Mouse (Mus musculus): ENCODE results near the gene Aldh5a1. TPM values are rescaled to one million over a fixed set of nuclear protein-coding genes. Genes with fewer than 3 reads are reported as not detected.

Gene Aldh5a1
- polyA plus RNA-seq, 1 experiment from 2014 or later = 12.1 TPM

GRCm38 (mm10) chr13:24921281-24921680 is 16.2 kb downstream of the Aldh5a1 start:
- H3K27me3 ChIP-seq (ENCODE audit: control insufficient read depth, insufficient read depth, low read length) = no peaks in the 10 kb centered on the region
- H3K4me1 ChIP-seq (ENCODE audit: control insufficient read depth, insufficient read depth, low read length) = no peaks in the 10 kb centered on the region
- no peak overlapping the region for H3K4me2 ChIP-seq (ENCODE audit: low read length)
- H3K36me3 ChIP-seq (ENCODE audit: control insufficient read depth, insufficient read depth, low read length) = peaks cover 39% of the 10 kb centered on the region
- no peak for ATAC-seq (ENCODE audit: low FRiP score, low TSS enrichment)
- WGBS = 90% methylated on average over 6 of the region's 6 CpGs
- no peaks in the 10 kb centered on the region for H3K9me3 ChIP-seq (ENCODE audit: control insufficient read depth, low read length)
- no peak overlapping the region for H3K27ac ChIP-seq (replicated peaks; ENCODE audit: low read depth, low read length)
- DNase-seq = no peak
- H3K4me3 ChIP-seq (replicated peaks; ENCODE audit: low read depth, low read length) = no peak overlapping the region
- no peak overlapping the region for H3K9ac ChIP-seq (replicated peaks; ENCODE audit: low read length)

- Histone ChIP-seq H3K4me2 (ENCODE audit: low read length) (no peak overlapping the region), H3K36me3 (ENCODE audit: control insufficient read depth, insufficient read depth, low read length) (peaks cover 39% of the 10 kb centered on the region), H3K4me3 (replicated peaks; ENCODE audit: low read depth, low read length) (no peak overlapping the region), H3K27ac (replicated peaks; ENCODE audit: low read depth, low read length) (no peak overlapping the region), H3K4me1 (ENCODE audit: control insufficient read depth, insufficient read depth, low read length) (no peaks in the 10 kb centered on the region), H3K9me3 (ENCODE audit: control insufficient read depth, low read length) (no peaks in the 10 kb centered on the region), H3K27me3 (ENCODE audit: control insufficient read depth, insufficient read depth, low read length) (no peaks in the 10 kb centered on the region), H3K9ac (replicated peaks; ENCODE audit: low read length) (no peak overlapping the region)
- ATAC-seq (ENCODE audit: low FRiP score, low TSS enrichment) (peak; percentile 66), DNase-seq (peak; percentile 88)
- 31% methylated on average over 5 of the region's 5 CpGs for whole genome bisulfite sequencing
Measured at GRCm38 (mm10) chr13:24920333-24920977, 17.0 kb downstream of the Aldh5a1 start.

GRCm38 (mm10) chr13:24915831-24916230 is 21.6 kb downstream of the Aldh5a1 start:
- no peaks in the 10 kb centered on the region for H3K4me1 ChIP-seq (ENCODE audit: control insufficient read depth, insufficient read depth, low read length)
- whole genome bisulfite sequencing = 77% methylated on average over 13 of the region's 13 CpGs
- H3K4me3 ChIP-seq (replicated peaks; ENCODE audit: low read depth, low read length) = no peak overlapping the region
- no peak for ATAC-seq (ENCODE audit: low FRiP score, low TSS enrichment)
- H3K9me3 ChIP-seq (ENCODE audit: control insufficient read depth, low read length) = no peaks in the 10 kb centered on the region
- H3K4me2 ChIP-seq (ENCODE audit: low read length) = no peak overlapping the region
- DNase-seq = no peak
- no peak overlapping the region for H3K9ac ChIP-seq (replicated peaks; ENCODE audit: low read length)
- peaks cover 36% of the 10 kb centered on the region for H3K36me3 ChIP-seq (ENCODE audit: control insufficient read depth, insufficient read depth, low read length)
- no peaks in the 10 kb centered on the region for H3K27me3 ChIP-seq (ENCODE audit: control insufficient read depth, insufficient read depth, low read length)
- no peak overlapping the region for H3K27ac ChIP-seq (replicated peaks; ENCODE audit: low read depth, low read length)

DNA sequence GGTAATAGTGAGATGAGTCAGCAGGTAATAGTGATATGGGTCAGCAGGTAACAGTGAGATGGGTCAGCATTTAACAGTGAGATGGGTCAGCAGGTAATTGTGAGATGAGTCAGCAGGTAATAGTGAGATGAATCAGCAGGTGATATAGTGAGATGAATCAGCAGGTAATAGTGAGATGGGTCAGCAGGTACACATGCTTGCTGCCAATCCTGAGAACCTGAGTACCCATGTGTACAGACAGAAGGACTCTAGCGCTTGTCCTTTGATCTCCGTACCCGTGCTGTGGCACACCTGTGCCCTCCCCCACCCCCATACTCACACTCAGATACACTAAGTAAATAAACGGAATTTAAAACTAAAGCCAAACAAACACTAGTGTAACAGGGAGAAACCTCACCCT is 22.5 kb downstream of the Aldh5a1 start:
- ATAC-seq (ENCODE audit: low FRiP score, low TSS enrichment) (no peak), DNase-seq (no peak)
- H3K9me3 ChIP-seq (ENCODE audit: control insufficient read depth, low read length) = no peaks in the 10 kb centered on the region
- H3K27ac ChIP-seq (replicated peaks; ENCODE audit: low read depth, low read length) = no peak overlapping the region
- H3K27me3 ChIP-seq (ENCODE audit: control insufficient read depth, insufficient read depth, low read length) = no peaks in the 10 kb centered on the region
- H3K4me1 ChIP-seq (ENCODE audit: control insufficient read depth, insufficient read depth, low read length) = no peaks in the 10 kb centered on the region
- no peak overlapping the region for H3K9ac ChIP-seq (replicated peaks; ENCODE audit: low read length)
- no peak overlapping the region for H3K4me2 ChIP-seq (ENCODE audit: low read length)
- peaks cover 41% of the 10 kb centered on the region for H3K36me3 ChIP-seq (ENCODE audit: control insufficient read depth, insufficient read depth, low read length)
- no peak overlapping the region for H3K4me3 ChIP-seq (replicated peaks; ENCODE audit: low read depth, low read length)
- WGBS = 98% methylated on average over 4 of the region's 4 CpGs

DNA sequence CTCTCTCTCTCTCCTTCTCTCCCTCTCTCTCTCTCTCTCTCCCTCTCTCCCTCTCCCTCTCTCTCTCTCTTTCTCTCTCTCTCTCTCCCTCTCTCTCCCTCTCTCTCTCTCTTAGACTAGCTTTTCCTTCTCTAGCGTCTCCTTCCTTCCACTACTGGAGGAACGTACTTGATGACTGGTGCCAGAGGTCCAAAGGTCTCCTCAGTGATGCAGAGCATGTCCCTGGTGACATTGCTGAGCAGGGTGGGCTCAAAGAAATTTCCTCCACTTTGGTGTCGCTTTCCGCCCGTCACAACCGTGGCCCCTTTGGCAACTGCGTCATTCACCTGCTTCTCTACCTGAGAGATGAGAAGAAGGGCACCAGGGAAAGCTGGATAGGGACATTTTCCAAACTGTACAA is 23.9 kb downstream of the Aldh5a1 start:
- ATAC-seq (ENCODE audit: low FRiP score, low TSS enrichment) (no peak), DNase-seq (no peak)
- WGBS = 96% methylated on average over 7 of the region's 7 CpGs
- H3K4me2 ChIP-seq (ENCODE audit: low read length) = no peak overlapping the region
- peaks cover 36% of the 10 kb centered on the region for H3K36me3 ChIP-seq (ENCODE audit: control insufficient read depth, insufficient read depth, low read length)
- H3K4me1 ChIP-seq (ENCODE audit: control insufficient read depth, insufficient read depth, low read length) = no peaks in the 10 kb centered on the region
- H3K4me3 ChIP-seq (replicated peaks; ENCODE audit: low read depth, low read length) = no peak overlapping the region
- H3K9me3 ChIP-seq (ENCODE audit: control insufficient read depth, low read length) = no peaks in the 10 kb centered on the region
- no peaks in the 10 kb centered on the region for H3K27me3 ChIP-seq (ENCODE audit: control insufficient read depth, insufficient read depth, low read length)
- no peak overlapping the region for H3K9ac ChIP-seq (replicated peaks; ENCODE audit: low read length)
- H3K27ac ChIP-seq (replicated peaks; ENCODE audit: low read depth, low read length) = no peak overlapping the region

DNA sequence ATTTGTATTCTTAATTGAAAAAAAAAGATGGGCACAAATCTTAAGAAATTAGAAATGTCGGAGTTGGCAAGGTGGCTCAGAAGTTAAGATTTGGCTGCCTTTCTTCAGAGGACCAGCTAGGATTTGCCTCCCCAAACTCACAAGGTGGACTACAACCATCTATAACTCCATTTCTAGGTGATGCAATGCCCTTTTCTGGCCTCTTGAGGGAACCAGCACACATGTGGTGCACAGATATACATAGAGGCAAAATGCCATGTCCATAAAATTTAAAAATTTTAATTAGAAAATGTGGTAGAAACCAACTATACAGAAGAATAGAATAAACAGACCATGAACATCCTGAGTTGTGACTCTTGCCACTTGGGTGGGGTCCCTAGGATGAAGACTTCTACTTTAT is 28.3 kb downstream of the Aldh5a1 start:
- H3K9ac ChIP-seq (replicated peaks; ENCODE audit: low read length) = no peak overlapping the region
- no peak overlapping the region for H3K27ac ChIP-seq (replicated peaks; ENCODE audit: low read depth, low read length)
- H3K36me3 ChIP-seq (ENCODE audit: control insufficient read depth, insufficient read depth, low read length) = peaks cover 15% of the 10 kb centered on the region; the same call in 1 of the 2 replicates
- no peak for DNase-seq
- H3K4me3 ChIP-seq (replicated peaks; ENCODE audit: low read depth, low read length) = no peak overlapping the region
- no peaks in the 10 kb centered on the region for H3K9me3 ChIP-seq (ENCODE audit: control insufficient read depth, low read length)
- no peak for ATAC-seq (ENCODE audit: low FRiP score, low TSS enrichment)
- WGBS = 96% methylated on average over 1 of the region's 1 CpGs
- H3K4me2 ChIP-seq (ENCODE audit: low read length) = no peak overlapping the region
- no peaks in the 10 kb centered on the region for H3K27me3 ChIP-seq (ENCODE audit: control insufficient read depth, insufficient read depth, low read length)
- no peaks in the 10 kb centered on the region for H3K4me1 ChIP-seq (ENCODE audit: control insufficient read depth, insufficient read depth, low read length)

DNA sequence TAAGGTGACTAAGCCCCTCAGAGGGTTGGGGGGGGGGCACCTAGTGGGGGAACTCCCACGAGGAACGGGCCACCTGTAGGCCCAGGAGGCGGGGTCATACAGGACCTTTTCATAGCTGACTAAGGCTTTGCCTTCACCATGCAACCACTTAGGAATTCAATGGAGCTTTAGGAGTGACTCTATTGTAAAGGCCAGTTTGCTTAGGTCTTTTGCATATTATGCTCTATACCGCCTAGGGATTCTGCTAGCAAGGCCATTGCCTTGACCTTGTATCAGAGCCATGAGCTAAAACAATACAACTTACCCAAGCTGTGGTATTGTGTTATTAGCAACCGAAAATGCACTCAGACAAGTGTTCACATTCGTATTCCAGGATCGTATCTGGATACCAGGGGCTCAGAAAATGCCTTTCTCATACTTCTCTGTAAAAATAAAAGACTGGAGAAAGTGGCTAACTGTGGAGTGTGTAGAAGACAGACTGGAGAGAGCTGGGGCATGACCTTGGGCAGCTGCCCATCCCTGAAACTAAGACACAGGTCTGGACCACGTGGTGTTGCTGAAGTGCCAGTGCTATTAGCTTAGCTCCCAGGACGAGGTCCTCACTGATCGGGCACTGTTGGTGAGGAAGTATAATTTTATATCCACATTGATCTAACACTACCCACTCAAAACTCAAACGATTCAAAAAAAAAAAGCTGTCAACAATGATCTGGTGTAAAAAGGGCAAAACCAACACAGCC is 30.5 kb downstream of the Aldh5a1 start:
- Histone ChIP-seq H3K4me3 (replicated peaks; ENCODE audit: low read depth, low read length) (no peak overlapping the region), H3K4me2 (ENCODE audit: low read length) (no peak overlapping the region), H3K4me1 (ENCODE audit: control insufficient read depth, insufficient read depth, low read length) (no peaks in the 10 kb centered on the region), H3K9ac (replicated peaks; ENCODE audit: low read length) (no peak overlapping the region), H3K9me3 (ENCODE audit: control insufficient read depth, low read length) (no peaks in the 10 kb centered on the region), H3K27me3 (ENCODE audit: control insufficient read depth, insufficient read depth, low read length) (no peaks in the 10 kb centered on the region), H3K27ac (replicated peaks; ENCODE audit: low read depth, low read length) (no peak overlapping the region), H3K36me3 (ENCODE audit: control insufficient read depth, insufficient read depth, low read length) (0 out of 2 replicates have a peak, but pooled peaks cover 13% of the 10 kb centered on the region)
- ATAC-seq (ENCODE audit: low FRiP score, low TSS enrichment) = no peak
- peak; percentile 8 for DNase-seq
- 65% methylated on average over 11 of the region's 11 CpGs for WGBS

- DNase-seq = no peak
- H3K4me2 ChIP-seq (ENCODE audit: low read length) = no peak overlapping the region
- no peak overlapping the region for H3K27ac ChIP-seq (replicated peaks; ENCODE audit: low read depth, low read length)
- WGBS = 94% methylated on average over 12 of the region's 12 CpGs
- no peaks in the 10 kb centered on the region for H3K4me1 ChIP-seq (ENCODE audit: control insufficient read depth, insufficient read depth, low read length)
- no peaks in the 10 kb centered on the region for H3K9me3 ChIP-seq (ENCODE audit: control insufficient read depth, low read length)
- no peak overlapping the region for H3K9ac ChIP-seq (replicated peaks; ENCODE audit: low read length)
- H3K4me3 ChIP-seq (replicated peaks; ENCODE audit: low read depth, low read length) = no peak overlapping the region
- no peak for ATAC-seq (ENCODE audit: low FRiP score, low TSS enrichment)
- no peaks in the 10 kb centered on the region for H3K27me3 ChIP-seq (ENCODE audit: control insufficient read depth, insufficient read depth, low read length)
- 0 out of 2 replicates have a peak, but pooled peaks cover 5% of the 10 kb centered on the region for H3K36me3 ChIP-seq (ENCODE audit: control insufficient read depth, insufficient read depth, low read length)
Measured at GRCm38 (mm10) chr13:24905422-24905821, 32.0 kb downstream of the Aldh5a1 start.

DNA sequence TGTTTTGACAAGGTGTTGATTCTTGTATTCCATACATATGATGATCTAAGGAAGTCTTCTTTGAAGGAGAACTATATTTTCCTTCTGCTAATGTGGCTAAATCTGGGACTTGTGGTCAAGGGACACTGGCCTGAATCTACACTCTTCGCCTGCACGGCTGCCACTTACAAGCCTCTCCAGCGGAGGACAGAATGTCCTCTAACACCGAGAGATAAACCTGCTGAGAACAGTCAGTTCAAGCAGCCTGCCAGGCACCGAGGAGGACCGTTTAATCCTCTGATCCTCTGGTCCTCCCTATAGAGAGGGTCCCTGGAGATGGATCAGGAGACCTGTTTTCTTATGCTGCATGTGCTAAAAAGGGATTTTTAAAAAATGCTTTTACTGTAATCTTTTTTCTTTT is 34.0 kb downstream of the Aldh5a1 start:
- Histone ChIP-seq H3K27me3 (ENCODE audit: control insufficient read depth, insufficient read depth, low read length) (no peaks in the 10 kb centered on the region), H3K4me3 (replicated peaks; ENCODE audit: low read depth, low read length) (no peak overlapping the region), H3K27ac (replicated peaks; ENCODE audit: low read depth, low read length) (no peak overlapping the region), H3K4me2 (ENCODE audit: low read length) (no peak overlapping the region), H3K9ac (replicated peaks; ENCODE audit: low read length) (no peak overlapping the region), H3K9me3 (ENCODE audit: control insufficient read depth, low read length) (no peaks in the 10 kb centered on the region), H3K36me3 (ENCODE audit: control insufficient read depth, insufficient read depth, low read length) (no peaks in the 10 kb centered on the region), H3K4me1 (ENCODE audit: control insufficient read depth, insufficient read depth, low read length) (no peaks in the 10 kb centered on the region)
- WGBS = 69% methylated on average over 6 of the region's 6 CpGs
- DNase-seq (no peak), ATAC-seq (ENCODE audit: low FRiP score, low TSS enrichment) (no peak)
